In genomic region chr17:54669499-54669898, GRCm38 (mm10) we compare ENCODE assay signal across 15 mouse cellular contexts.
"Had no signal": no experiment of that assay in that cellular context is flagged by ENCODE, and none has a peak within 500 bp of the region (broad histone marks: within the 10 kb centered on the region; RNA-seq: fewer than 3 reads in every experiment).

No protein-coding gene starts in this region.

- DNase-seq: lung, adult 18-20 months; lung, embryonic 14.5 days; lung, postnatal 10 days; lung, postnatal 4 days; right cerebral cortex, postnatal 14 days; thymus, adult 18-20 months; thymus, postnatal 14 days; thymus, postnatal 36 days had no signal

- H3K4me3 ChIP-seq: megakaryocyte, embryonic 14.5 days; midbrain, embryonic 13.5 days; midbrain, embryonic 15.5 days; neural tube, embryonic 12.5 days; stomach, embryonic 15.5 days had no signal

- H3K4me2 ChIP-seq: lung, embryonic 14.5 days; midbrain, embryonic 11.5 days; midbrain, embryonic 13.5 days; midbrain, embryonic 15.5 days; neural tube, embryonic 12.5 days; stomach, embryonic 15.5 days had no signal

- H3K27ac ChIP-seq: midbrain, embryonic 13.5 days; midbrain, embryonic 15.5 days; neural tube, embryonic 12.5 days; stomach, embryonic 15.5 days; stomach, postnatal 0 days had no signal

- H3K36me3 ChIP-seq: midbrain, embryonic 13.5 days; midbrain, embryonic 15.5 days; neural tube, embryonic 12.5 days; stomach, embryonic 15.5 days had no signal

- H3K27me3 ChIP-seq: megakaryocyte, embryonic 14.5 days; midbrain, embryonic 13.5 days; midbrain, embryonic 15.5 days; neural tube, embryonic 12.5 days; stomach, embryonic 15.5 days had no signal

- H3K9me3 ChIP-seq: megakaryocyte, embryonic 14.5 days; midbrain, embryonic 13.5 days; midbrain, embryonic 15.5 days; neural tube, embryonic 12.5 days; stomach, embryonic 15.5 days had no signal

- H3K9ac ChIP-seq: lung, embryonic 14.5 days; midbrain, embryonic 13.5 days; midbrain, embryonic 15.5 days; neural tube, embryonic 12.5 days; stomach, embryonic 15.5 days had no signal

- H3K4me1 ChIP-seq: megakaryocyte, embryonic 14.5 days; midbrain, embryonic 13.5 days; midbrain, embryonic 15.5 days; neural tube, embryonic 12.5 days; stomach, embryonic 15.5 days had no signal

- ATAC-seq: midbrain, embryonic 13.5 days; midbrain, embryonic 15.5 days had no signal
